Mouse (Mus musculus) splenic B cell, adult 2 months (primary cell): Measurements from ENCODE around the gene Sephs1.

ENCODE experiments used
- DNase-seq: peaks from one replicate; pipeline ENCODE4 v3.0.0-alpha.2; 2011; ENCODE audit warnings: low read depth, low spot score
- H3K27me3 ChIP-seq: 2 replicates; pipeline ENCODE4 v1.6.1; 2012; ENCODE audit warnings: mild to moderate bottlenecking, low read length, moderate library complexity, mixed read lengths; ENCODE audit not compliant: control insufficient read depth, poor library complexity, insufficient read depth, severe bottlenecking
- H3K36me3 ChIP-seq: 2 replicates; pipeline ENCODE4 v1.6.1; 2012; ENCODE audit warnings: mild to moderate bottlenecking, low read length, moderate library complexity, mixed read lengths; ENCODE audit not compliant: control insufficient read depth, poor library complexity, insufficient read depth, severe bottlenecking

Sephs1 gene

DNA sequence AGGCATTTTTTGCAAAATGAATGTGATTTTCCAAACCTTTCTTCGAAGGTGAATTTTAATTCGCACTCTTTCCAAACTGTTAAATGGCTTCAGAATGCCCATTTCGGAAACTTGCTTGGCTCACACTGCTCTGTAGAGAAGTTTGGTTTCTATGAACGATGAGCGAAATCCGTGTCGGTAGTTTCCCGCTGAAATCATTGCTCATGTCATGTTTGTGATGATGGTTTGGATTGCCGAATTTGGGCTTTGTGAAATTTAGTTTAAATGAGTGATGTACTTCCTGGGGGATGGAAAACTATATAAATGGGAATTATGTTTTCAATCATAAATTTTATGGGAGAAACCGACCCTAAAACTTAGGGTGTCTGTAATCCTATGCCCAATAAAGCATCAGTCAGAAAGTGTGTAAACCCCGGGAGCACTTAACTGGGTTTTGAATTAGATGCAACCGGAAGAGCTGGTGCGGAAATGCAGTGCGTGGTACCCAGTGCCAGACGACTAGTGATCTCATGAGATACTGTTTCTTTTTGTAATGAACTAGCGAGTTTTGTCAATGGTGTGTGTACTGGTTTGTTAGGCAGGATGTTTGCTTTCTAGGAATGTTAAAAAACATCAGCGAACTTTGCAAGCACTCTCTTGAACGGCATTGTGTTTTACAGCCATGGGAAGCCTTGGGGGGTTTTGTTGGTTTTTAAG is 1.8 kb downstream of the Sephs1 start:
- peak; percentile 40 for DNase-seq

DNA sequence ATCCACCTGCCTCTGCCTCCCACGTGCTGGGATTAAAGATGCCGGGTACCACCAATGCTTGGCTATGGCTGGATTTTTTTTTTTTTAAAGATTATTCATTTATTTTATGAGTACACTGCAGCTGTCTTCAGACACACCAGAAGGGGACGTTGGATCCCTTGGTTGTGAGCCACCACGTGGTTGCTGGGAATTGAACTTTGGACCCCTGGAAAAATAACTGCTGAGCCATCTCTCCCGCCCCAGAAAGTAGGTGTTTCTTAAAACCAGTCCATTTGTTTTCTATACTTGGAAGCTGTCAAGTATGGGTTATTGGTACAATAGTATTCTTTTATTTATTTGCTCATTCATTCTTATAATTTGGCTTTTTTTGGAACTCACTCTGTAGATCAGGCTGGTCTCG is 5.5 kb downstream of the Sephs1 start:
- no peak for DNase-seq
- Histone ChIP-seq H3K36me3 (peaks cover 4% of the 10 kb centered on the region; the same call in 1 of the 2 replicates), H3K27me3 (no peaks in the 10 kb centered on the region)

More for the DNA sequence above, 1.8 kb downstream of the Sephs1 start:
- Histone ChIP-seq H3K36me3 (peaks cover 2% of the 10 kb centered on the region; the same call in 1 of the 2 replicates), H3K27me3 (no peaks in the 10 kb centered on the region)

DNA sequence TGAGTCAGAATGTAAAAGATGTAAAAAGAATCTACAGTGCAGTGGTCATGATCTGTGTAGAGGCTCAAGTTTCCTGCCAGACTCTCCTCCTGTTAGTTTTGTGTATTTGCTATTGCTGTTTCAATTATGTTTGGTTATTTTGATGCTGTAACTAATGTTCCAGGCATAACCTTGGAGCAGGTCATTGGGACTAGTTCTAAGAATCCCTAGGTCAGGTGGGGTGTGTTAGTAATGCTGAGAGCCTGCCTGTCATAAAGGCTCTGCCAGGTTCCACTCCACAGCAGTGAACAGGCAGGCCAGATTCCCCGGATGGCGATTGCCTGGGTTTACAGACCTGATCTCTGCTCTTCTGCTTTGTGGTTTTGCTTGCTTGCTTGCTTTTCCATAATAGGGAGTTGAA is 14.2 kb downstream of the Sephs1 start:
- peaks cover 9% of the 10 kb centered on the region; the same call in 1 of the 2 replicates for H3K36me3 ChIP-seq
- H3K27me3 ChIP-seq = no peaks in the 10 kb centered on the region

DNA sequence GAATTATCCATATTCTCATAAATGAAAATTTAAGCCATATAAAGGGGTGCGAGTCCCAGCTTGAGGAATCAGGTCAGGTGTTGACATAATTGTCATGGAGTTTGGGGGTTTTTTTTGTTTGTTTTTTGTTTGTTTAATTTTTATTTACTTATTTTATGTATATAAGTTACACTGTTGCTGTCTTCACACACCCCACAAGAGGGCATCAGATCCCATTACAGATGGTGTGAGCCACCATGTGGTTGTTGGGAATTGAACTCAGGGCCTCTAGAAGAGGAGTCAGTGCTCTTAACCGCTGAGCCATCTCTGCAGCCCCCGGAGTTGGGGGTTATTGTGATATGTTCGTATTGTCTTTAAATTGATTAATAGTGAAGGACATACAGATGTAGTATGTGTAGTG is 15.6 kb downstream of the Sephs1 start:
- DNase-seq = no peak
- H3K27me3 ChIP-seq = no peaks in the 10 kb centered on the region
- H3K36me3 ChIP-seq = peaks cover 13% of the 10 kb centered on the region; the same call in 1 of the 2 replicates

More for the DNA sequence above, 14.2 kb downstream of the Sephs1 start:
- no peak for DNase-seq

DNA sequence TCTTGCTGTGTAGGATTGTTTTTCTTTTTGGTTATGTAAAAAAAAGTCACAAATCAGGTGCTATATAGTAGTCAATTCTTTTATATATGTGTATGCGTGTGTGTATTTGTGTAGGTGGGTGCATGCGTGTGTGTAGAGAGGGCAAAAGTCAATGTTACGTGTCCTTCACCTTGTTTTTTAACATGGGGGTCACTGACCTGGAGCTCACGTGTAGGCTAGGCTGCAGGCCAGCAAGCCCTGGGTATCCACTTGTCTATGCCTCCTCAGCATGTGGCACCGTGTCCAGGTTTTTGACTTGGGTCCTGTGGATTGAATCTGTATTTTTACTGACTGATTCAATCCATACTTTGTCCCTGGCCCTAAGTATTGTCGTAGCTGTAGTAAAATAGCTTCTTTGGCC is 19.3 kb downstream of the Sephs1 start:
- Histone ChIP-seq H3K36me3 (peaks cover 14% of the 10 kb centered on the region; the same call in 1 of the 2 replicates), H3K27me3 (no peaks in the 10 kb centered on the region)
- no peak for DNase-seq

DNA sequence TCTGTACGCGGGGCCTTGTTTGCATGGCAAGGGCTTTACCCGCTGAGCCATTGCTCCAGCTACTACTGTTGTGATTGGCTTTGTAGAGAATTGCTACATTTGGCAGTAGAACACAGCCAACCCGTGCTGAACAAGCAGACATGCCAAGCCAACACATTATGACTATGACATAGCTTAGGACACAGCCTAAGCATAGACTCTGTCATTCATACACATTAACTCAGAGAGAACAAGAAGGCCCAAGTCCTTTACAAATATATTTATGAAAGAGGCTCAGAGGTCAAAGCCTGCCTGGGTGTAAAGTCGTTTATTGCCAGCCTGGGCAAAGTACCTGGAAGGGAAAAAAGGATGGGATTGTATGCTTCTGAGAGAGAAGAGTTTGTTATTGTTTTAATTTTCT is 21.0 kb downstream of the Sephs1 start:
- H3K36me3 ChIP-seq = peaks cover 15% of the 10 kb centered on the region; the same call in 1 of the 2 replicates

DNA sequence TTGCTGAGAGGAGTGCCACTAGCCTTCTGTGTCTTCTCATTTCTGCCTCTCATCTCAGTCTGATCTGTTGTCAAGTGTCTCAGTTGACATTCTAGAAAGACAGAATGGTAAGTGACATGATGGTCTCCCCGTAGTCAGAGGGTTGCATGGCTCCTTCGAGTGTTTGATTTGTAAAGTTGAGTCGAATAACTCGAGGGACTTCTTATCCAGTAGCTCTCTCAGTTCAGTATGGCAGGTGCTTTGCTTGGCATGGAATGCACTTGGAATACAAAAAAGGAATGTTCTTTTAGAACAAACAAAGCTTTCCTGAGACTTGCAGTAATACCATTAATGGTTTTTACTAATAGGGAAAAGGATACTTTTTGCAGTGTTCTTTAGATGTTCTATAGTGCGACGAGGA is 25.8 kb downstream of the Sephs1 start:
- Histone ChIP-seq H3K36me3 (0 out of 2 replicates have a peak, but pooled peaks cover 1% of the 10 kb centered on the region), H3K27me3 (no peaks in the 10 kb centered on the region)
- DNase-seq = no peak

More for the DNA sequence above, 21.0 kb downstream of the Sephs1 start:
- no peaks in the 10 kb centered on the region for H3K27me3 ChIP-seq
- DNase-seq = no peak

DNA sequence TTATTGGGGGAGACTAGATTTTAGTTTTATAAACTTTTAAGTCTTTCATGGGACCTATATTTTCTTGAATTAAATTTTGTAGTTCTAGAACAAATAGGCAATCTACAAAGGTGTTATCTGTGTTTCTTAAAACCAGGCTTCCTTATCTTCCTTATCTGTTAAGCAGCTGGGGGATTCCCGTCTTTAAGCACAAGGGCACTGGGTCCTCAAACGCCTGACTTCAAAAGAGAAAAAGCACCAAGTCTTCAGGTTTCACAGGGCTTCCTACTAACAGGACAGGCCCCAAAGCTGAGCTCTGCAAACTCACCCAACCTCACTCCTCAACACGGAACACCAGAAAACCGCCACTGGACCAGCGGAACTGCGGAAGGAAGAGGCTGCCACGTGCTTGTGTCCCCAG is 26.6 kb downstream of the Sephs1 start:
- DNase-seq = no peak
- Histone ChIP-seq H3K36me3 (0 out of 2 replicates have a peak, but pooled peaks cover 1% of the 10 kb centered on the region), H3K27me3 (no peaks in the 10 kb centered on the region)

DNA sequence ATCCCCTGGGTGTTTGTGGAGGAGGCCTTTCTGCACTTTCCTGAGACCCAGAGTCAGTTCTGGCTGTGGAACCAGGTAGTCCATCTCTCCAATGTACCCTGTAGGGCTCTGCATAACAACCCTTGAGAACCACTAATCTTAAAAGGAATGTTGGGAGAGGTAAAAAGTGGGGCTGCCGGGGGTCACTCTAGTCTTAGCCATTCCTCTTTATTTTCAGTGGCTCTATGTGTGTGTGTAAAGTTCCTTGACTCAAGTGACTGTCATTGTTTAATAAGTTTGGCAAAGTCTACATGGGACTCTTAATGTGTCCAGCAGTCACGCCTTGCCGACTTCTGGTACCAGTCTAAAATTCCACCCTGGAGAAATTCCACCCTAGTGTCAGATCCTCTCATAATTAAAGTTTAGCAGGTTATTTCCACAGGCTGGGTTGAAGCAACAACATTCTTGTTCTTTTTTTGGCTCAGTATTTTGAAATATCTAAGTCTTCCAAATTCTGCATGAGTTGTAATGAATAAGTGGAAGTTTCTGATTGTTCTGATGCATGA is 27.5 kb downstream of the Sephs1 start:
- no peak for DNase-seq
- H3K27me3 ChIP-seq = no peaks in the 10 kb centered on the region
- 0 out of 2 replicates have a peak, but pooled peaks cover 1% of the 10 kb centered on the region for H3K36me3 ChIP-seq

DNA sequence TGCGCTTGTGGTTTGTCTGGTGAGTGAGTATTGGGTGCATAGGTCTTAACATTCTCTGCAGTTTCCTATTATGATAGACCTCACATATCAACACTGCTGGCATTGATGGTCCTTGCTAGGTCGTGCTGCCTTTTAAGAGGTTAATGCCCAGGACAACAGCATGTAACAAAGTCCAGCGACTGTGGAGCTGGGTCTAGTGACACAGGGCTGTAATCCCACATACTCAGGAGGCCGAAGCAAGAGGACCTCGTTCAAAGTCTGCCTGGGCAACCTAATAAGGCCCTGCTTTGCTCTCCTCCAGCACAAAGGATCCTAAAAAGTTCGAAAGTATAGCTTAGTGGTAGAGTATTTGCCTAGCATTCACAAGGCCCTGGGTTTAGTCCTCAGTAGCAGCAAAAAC is 28.5 kb downstream of the Sephs1 start:
- Histone ChIP-seq H3K36me3 (0 out of 2 replicates have a peak, but pooled peaks cover 1% of the 10 kb centered on the region), H3K27me3 (no peaks in the 10 kb centered on the region)
- no peak for DNase-seq

DNA sequence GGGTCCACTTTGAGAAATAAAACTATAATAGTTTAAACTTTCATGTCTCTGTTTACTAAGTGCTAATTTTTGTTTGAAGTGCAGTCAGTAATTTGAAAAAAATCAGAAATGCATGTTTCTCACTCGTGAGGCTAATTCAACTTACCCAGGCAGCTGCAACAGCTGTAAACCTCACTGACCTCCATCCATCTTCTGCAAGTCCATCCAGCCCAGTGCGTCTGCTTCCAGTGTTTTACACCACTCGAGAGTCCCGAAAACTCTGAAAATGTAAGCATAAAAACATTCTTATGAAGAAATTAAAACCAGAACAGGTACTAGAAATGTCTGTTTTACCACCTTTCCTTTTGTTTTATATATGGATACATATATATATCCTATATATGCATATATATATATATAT is 29.2 kb downstream of the Sephs1 start:
- DNase-seq = no peak
- Histone ChIP-seq H3K27me3 (no peaks in the 10 kb centered on the region), H3K36me3 (0 out of 2 replicates have a peak, but pooled peaks cover 1% of the 10 kb centered on the region)

DNA sequence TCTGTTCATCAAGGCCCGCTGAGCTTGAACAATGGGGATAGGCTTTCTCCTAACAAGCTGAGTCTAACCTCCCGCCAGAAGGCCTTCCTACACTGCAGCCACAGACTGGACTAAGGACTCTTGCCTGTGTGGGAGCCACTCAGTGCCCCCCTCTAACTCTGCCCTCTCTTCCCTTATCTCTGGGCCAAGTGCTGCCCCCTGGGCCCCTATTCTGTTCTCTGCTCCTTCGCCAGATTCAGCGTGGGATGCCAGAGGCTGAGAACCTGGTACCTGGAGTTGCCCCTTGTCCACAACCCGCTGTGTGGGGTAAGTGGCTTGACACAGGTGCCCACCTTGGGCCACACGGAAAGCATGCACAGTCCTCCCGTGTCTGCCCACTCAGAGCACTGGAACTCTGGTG is 32.6 kb downstream of the Sephs1 start:
- Histone ChIP-seq H3K27me3 (no peaks in the 10 kb centered on the region), H3K36me3 (no peaks in the 10 kb centered on the region)
- DNase-seq = no peak

DNA sequence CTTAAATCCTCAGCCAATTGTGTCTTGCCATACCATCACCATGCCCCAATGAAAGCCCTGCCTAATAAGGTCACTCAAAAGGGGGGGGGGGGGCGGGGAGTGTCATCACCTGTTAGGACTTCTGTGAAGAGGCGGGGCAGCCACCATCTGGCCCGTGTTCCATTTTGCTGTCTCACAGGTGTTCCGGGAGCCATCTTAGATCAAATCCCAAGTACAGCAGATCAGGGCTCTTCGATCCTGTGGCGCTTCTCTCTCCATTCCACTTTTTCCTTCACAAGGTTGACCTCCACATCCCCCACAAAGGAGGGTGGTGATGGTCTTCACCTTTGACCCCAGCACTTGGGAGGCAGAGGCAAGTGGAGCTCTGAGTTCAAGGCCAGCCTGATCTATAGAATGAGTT is 34.7 kb downstream of the Sephs1 start:
- DNase-seq = no peak
- Histone ChIP-seq H3K36me3 (no peaks in the 10 kb centered on the region), H3K27me3 (no peaks in the 10 kb centered on the region)

DNA sequence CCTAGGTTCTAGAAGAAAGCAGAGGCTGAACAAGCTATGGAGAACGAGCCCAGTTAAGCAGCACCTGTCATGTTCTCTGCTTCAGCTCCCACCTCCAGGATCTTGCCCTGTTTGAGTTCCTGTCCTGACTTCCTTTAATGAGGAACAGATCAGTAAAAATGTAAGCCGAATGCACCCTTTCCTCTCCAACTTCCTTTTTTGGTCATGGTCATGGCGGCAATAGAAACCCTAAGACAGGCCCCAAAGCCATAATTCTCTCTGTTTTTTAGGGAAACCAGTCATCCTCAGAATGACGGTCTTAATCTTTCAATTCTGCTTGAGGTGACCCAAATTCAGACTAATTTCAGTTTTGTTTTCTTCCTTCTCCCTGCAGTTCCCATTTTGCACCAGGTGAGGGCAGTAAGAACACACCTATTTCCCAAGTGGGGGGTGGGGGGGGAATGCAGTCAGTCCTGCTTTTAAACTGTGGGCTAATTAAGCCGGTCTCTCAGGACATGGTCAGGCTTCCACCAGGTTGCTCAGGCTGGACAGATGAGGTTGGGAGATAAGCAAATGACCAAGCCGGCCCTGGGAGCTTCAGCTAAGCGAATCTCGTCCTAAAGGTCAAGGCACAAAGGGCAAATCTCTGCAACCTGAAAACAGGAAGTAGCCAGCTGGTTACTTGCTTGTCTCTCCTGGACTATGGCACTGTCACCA is 36.1 kb downstream of the Sephs1 start:
- Histone ChIP-seq H3K36me3 (no peaks in the 10 kb centered on the region), H3K27me3 (no peaks in the 10 kb centered on the region)
- DNase-seq = peak; percentile 84
